In the genomic region with DNA sequence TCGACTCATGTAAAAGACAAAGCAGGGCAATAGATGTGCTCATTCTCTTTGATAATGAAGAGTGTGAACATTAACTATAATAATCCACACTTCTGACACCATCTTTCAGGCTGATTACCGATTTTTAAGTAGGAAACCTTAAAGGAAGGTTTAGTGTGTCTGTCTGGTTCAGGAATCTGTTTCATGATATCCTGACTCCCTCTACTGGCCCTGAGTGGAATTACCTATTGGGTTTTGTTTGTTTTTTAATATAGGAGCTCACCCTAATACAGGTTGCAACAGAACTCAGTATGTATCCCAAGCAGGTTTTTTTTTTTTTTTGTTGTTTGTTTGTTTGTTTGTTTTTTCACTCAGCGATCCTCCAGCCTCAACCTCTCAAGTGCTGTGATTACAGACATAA, we compare ENCODE assay signal across 9 mouse cellular contexts. TPM values are rescaled to one million over a fixed set of nuclear protein-coding genes. Genes with fewer than 3 reads are reported as not detected.
DNase-seq lines count a peak whose midpoint lies in the region; ATAC-seq and TF ChIP-seq lines count a peak whose summit lies in the region.
"Had no signal": no experiment of that assay in that cellular context is flagged by ENCODE, and none has a peak within 500 bp of the region (broad histone marks: within the 10 kb centered on the region; RNA-seq: fewer than 3 reads in every experiment).

No protein-coding gene starts in this region.

- no peaks in the 10 kb centered on the region for H3K36me3 ChIP-seq in midbrain, embryonic 16.5 days (ENCODE audit: control insufficient read depth, insufficient read depth, low read length)
- no peaks in the 10 kb centered on the region for H3K36me3 ChIP-seq in midbrain, embryonic 10.5 days

- H3K27ac ChIP-seq in gastrocnemius, adult 2 months = no peak overlapping the region
- peak overlapping the region; percentile 34; the same call in 1 of the 2 replicates for H3K27ac ChIP-seq in midbrain, embryonic 16.5 days (ENCODE audit: low read length)
- H3K27ac ChIP-seq in midbrain, embryonic 10.5 days (replicated peaks) = no peak overlapping the region

- no peaks in the 10 kb centered on the region for H3K9me3 ChIP-seq in midbrain, embryonic 16.5 days (replicated peaks; ENCODE audit: control insufficient read depth, low read length, poor library complexity, severe bottlenecking)
- no peaks in the 10 kb centered on the region for H3K9me3 ChIP-seq in midbrain, embryonic 10.5 days (replicated peaks)

- H3K4me2 ChIP-seq in midbrain, embryonic 16.5 days (ENCODE audit: low read length) = no peak overlapping the region

- no peak for ATAC-seq in midbrain, embryonic 16.5 days
- peak; percentile 78 for ATAC-seq in neutrophil, adult 5-6 weeks (ENCODE audit: extremely low read depth, insufficient number of reproducible peaks, low FRiP score, poor library complexity, severe bottlenecking)

- H3K4me3 ChIP-seq in gastrocnemius, adult 2 months = no peak overlapping the region
- H3K4me3 ChIP-seq in midbrain, embryonic 16.5 days (ENCODE audit: low read depth, low read length) = no peak overlapping the region
- no peak overlapping the region for H3K4me3 ChIP-seq in midbrain, embryonic 10.5 days

- TF ChIP-seq CTCF in gastrocnemius, adult 2 months (IDR thresholded peaks at IDR 0.05) = peak; percentile 80

- no peaks in the 10 kb centered on the region for H3K27me3 ChIP-seq in midbrain, embryonic 16.5 days (ENCODE audit: control insufficient read depth, insufficient read depth, low read depth, low read length)
- no peaks in the 10 kb centered on the region for H3K27me3 ChIP-seq in midbrain, embryonic 10.5 days (ENCODE audit: low read depth, poor library complexity, severe bottlenecking)

- no peak overlapping the region for H3K9ac ChIP-seq in midbrain, embryonic 16.5 days (ENCODE audit: low read depth, low read length)

- no peak for DNase-seq in gastrocnemius, adult 2 months
- no peak for DNase-seq in gastrocnemius, postnatal 4 days (ENCODE audit: low spot score in 2 of 2)
- no peak for DNase-seq in midbrain, embryonic 10.5 days (ENCODE audit: low spot score)
- peak; percentile 76 for DNase-seq in ZHBTc4 (ENCODE audit: low read depth, low spot score)
- DNase-seq in heart, postnatal 10 days = peak; percentile 48 to 73
- DNase-seq in ovary, postnatal 10 days (ENCODE audit: low spot score) = no peak

- H3K4me1 ChIP-seq in midbrain, embryonic 16.5 days (ENCODE audit: control insufficient read depth, insufficient read depth, low read length) = no peaks in the 10 kb centered on the region
- peaks cover 6% of the 10 kb centered on the region; the same call in 1 of the 2 replicates for H3K4me1 ChIP-seq in midbrain, embryonic 10.5 days

- intact Hi-C loops in gastrocnemius, adult 2 months (cut with DNase I) = loop anchor here (2.0 to 5.0 kb wide), 2 partner anchors 27 to 35 kb away; a partner anchor contains a TSS
- intact Hi-C loops in heart, postnatal 10 days (cut with DNase I) = loop anchor here (1.0 to 5.0 kb wide), 3 partner anchors 26 to 80 kb away; a partner anchor contains a TSS

- WGBS in midbrain, embryonic 16.5 days = 34% methylated on average over 3 of the region's 3 CpGs
- WGBS in midbrain, embryonic 10.5 days = 45% methylated on average over 3 of the region's 3 CpGs

RNA-seq across cellular contexts. Expression of a gene that starts 25.4 kb away (rescaled TPM):
- 10 to 100 TPM; 32.2 to 39.4 TPM for total RNA-seq in gastrocnemius, adult 2 months (2021)
- 100 to 1,000 TPM in 1 of 2 experiments, 10 to 100 TPM in 1; 97.7 to 115 TPM for total RNA-seq in gastrocnemius, postnatal 4 days (2021)
- 174 and 182 TPM in 2 replicates for polyA plus RNA-seq in midbrain, embryonic 16.5 days (2015; fragmentation: Nextera tagmentation; extraction: Ambion mirVana)
- 150 and 156 TPM in 2 replicates for polyA plus RNA-seq in midbrain, embryonic 10.5 days (2016; fragmentation: Nextera tagmentation; extraction: Ambion mirVana)
- 100 to 1,000 TPM; 112 TPM for total RNA-seq in heart, postnatal 10 days (2021)
- total RNA-seq in neutrophil, adult 5-6 weeks (2017) = 362 and 399 TPM in 2 replicates

RNA-seq across cellular contexts. Expression of a gene that starts 25.6 kb away (rescaled TPM):
- not detected for total RNA-seq in gastrocnemius, adult 2 months (2021)
- total RNA-seq in gastrocnemius, postnatal 4 days (2021) = not detected
- polyA plus RNA-seq in midbrain, embryonic 16.5 days (2015; fragmentation: Nextera tagmentation; extraction: Ambion mirVana) = not detected in 2 replicates
- 0.04 TPM in 1 of 2 replicates, not detected in the other for polyA plus RNA-seq in midbrain, embryonic 10.5 days (2016; fragmentation: Nextera tagmentation; extraction: Ambion mirVana)
- not detected for total RNA-seq in heart, postnatal 10 days (2021)
- not detected in 2 replicates for total RNA-seq in neutrophil, adult 5-6 weeks (2017)
- polyA plus RNA-seq: small intestine, adult 2 months had no signal

RNA-seq across cellular contexts. Expression of a gene that starts 26.0 kb away (rescaled TPM):
- 1 to 10 TPM; 7.0 to 8.3 TPM for total RNA-seq in gastrocnemius, adult 2 months (2021)
- 10 to 100 TPM in 1 of 2 experiments, 1 to 10 TPM in 1; 9.2 to 12.7 TPM for total RNA-seq in gastrocnemius, postnatal 4 days (2021)
- 1.9 and 2.2 TPM in 2 replicates for polyA plus RNA-seq in midbrain, embryonic 16.5 days (2015; fragmentation: Nextera tagmentation; extraction: Ambion mirVana)
- 1.4 TPM in 2 replicates for polyA plus RNA-seq in midbrain, embryonic 10.5 days (2016; fragmentation: Nextera tagmentation; extraction: Ambion mirVana)
- 1 to 10 TPM; 5.9 to 7.3 TPM for total RNA-seq in heart, postnatal 10 days (2021)
- total RNA-seq in neutrophil, adult 5-6 weeks (2017) = 0.35 and 0.86 TPM in 2 replicates

Comparison
In these comparisons a context has a peak if more than half of its experiments do, and no peak if none do; other contexts are left out.
1. DNase-seq: peak in ZHBTc4 (single experiment) and heart, postnatal 10 days (2 of 2); none in gastrocnemius, adult 2 months (single experiment), gastrocnemius, postnatal 4 days (0 of 2), midbrain, embryonic 10.5 days (single experiment) and ovary, postnatal 10 days (single experiment).